Mouse (Mus musculus): ENCODE measurements around the gene Cx3cl1. TPM values are rescaled to one million over a fixed set of nuclear protein-coding genes. Genes with fewer than 3 reads are reported as not detected.

The Cx3cl1 gene
- polyA plus RNA-seq (2012; rRNA removed): 53.2 and 127 TPM in 2 replicates

- DNase-seq (ENCODE audit: low read depth, low spot score): no peak
- WGBS: 2% methylated on average over 38 of the region's 38 CpGs
Observed at GRCm38 (mm10) chr8:94771941-94772670, at the start of gene Cx3cl1. Cx3cl1 (plus strand) TSS chr8:94772009.

- no peak for DNase-seq (ENCODE audit: low read depth, low spot score)
- 79% methylated on average over 5 of the region's 5 CpGs for WGBS
Observed at GRCm38 (mm10) chr8:94725998-94726397, 45.8 kb upstream of the Cx3cl1 start.

GRCm38 (mm10) chr8:94729301-94729700 is 42.5 kb upstream of the Cx3cl1 start:
- no peak for DNase-seq (ENCODE audit: low read depth, low spot score)
- 60% methylated on average over 4 of the region's 4 CpGs for WGBS

- 34% methylated on average over 5 of the region's 5 CpGs for WGBS
Observed at GRCm38 (mm10) chr8:94733821-94734465, 37.9 kb upstream of the Cx3cl1 start.

DNA sequence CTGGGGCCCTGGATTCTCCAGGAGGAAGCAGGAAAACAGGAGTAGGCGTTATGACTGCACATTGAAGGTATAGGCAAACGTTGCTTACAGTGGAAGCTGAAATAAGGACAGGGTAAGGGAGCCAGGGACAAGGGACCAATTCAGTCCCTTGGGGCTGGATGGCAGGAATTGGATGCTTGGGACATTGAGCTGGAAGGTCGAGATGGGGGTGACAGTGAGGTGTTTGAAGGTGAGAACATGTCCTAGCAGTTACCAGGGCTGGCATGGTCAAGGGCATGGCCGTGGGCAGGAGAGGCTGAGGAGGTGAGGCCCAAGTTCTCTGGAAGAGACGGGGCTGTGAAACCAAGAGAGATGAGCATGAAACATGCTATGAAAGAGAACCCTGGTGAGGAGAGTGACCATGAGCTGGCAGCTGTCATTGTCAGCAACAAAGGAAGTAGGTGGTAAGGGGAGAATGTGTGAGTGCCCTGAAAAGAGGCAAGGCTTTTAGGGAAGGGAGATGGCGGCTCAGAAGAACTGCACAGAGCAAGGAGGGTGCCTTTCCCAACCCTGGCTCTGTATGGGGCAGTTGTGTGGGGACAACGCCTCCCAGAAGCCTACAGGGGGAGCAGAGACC is 37.0 kb upstream of the Cx3cl1 start:
- WGBS: 84% methylated on average over 7 of the region's 7 CpGs
- no peak for DNase-seq (ENCODE audit: low read depth, low spot score)

More at GRCm38 (mm10) chr8:94733821-94734465, 37.9 kb upstream of the Cx3cl1 start:
- peak; percentile 40 for DNase-seq (ENCODE audit: low read depth, low spot score)

DNA sequence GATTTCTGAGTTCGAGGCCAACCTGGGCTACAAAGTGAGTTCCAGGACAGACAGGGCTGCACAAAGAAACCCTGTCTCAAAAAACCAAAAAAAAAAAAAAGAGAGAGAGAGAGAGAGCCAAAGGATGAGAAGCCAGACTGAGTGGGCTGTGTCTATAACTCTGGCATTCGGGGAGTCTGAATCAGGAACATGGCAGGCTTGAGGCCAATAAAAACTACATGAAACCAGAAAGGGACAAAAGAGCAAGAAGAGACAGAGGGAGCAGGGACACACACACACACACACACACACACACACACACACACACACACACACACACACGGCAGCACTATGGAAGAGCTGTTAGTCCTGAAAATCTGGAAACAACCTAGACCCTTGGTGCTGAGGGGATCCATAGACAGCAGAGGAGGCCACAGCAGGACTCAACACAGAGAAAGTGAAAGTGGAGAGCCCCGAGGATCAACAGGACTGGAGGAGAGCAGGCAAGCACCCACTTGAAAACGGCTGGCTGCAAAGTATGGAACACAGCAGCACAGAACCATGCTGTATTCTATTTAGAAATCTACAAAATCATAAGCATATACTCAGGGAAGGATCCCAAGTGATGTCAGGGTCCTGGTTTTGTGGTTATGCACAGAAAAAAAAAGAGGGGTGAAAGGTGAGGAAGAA is 36.2 kb upstream of the Cx3cl1 start:
- WGBS: 25% methylated on average over 5 of the region's 5 CpGs
- no peak for DNase-seq (ENCODE audit: low read depth, low spot score)

GRCm38 (mm10) chr8:94739829-94740228 is 32.0 kb upstream of the Cx3cl1 start:
- DNase-seq (ENCODE audit: low read depth, low spot score): no peak
- 69% methylated on average over 6 of the region's 6 CpGs for WGBS

GRCm38 (mm10) chr8:94740591-94740990 is 31.2 kb upstream of the Cx3cl1 start:
- 83% methylated on average over 3 of the region's 3 CpGs for WGBS
- DNase-seq (ENCODE audit: low read depth, low spot score): no peak

DNA sequence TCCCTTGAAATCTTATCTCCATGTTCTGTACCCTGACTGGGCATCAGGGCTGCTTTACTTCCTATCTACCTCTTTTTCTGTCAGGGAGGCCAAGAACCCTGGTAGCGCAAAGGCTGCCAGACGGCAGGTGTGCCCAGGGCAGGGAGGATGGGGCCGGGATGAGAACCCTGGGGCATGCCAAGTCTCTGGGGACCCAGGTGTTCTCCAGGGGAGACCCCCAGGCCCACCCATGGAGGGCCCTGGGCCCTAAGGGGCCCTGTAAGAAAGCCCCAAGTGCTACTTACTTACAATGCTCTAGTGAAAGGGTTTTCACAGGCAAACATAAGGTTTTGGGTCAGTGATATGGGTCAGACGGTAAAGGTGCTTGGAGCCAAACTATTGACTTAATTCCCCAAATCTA is 30.1 kb upstream of the Cx3cl1 start:
- 91% methylated on average over 4 of the region's 4 CpGs for WGBS
- no peak for DNase-seq (ENCODE audit: low read depth, low spot score)

DNA sequence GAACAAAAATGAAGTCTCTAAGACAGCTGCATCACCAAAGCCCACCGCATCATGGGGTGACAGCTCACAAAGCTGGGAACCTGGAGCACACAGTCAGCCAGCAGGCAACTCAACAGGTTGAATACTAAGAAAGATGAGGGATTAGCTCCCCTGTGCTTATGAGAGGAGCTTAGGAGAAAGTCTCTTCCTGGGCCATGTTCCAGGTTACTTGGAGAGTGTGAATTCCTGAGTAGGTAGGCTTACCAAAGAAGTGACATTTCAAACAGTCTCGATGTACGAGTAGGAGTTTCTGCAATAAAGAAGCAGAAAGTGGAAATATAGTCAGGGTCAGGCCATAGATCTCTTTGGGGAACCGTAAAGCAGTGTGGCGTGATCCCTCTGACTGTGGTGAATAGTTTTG is 27.3 kb upstream of the Cx3cl1 start:
- DNase-seq (ENCODE audit: low read depth, low spot score): no peak
- WGBS: 89% methylated on average over 5 of the region's 5 CpGs

DNA sequence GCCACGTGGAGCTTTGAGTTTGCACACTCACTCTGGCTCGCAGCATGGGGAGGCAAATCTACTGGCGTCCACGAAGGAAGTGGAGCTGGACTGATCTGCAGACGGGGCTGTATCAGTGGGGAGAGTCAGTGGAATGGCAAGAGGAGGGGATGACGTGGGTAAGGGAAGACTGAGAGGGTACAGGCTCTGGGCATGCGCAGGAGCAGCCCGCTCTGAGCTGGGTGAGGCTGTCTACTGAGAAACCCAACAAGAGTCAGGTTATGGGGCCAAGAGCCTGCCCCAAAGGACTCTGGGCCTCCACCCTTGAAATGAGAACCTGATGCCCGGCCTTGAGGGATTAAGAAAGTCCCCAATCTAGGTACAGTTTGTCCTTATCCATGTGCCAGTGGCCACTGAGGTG is 26.8 kb upstream of the Cx3cl1 start:
- WGBS: 86% methylated on average over 9 of the region's 9 CpGs
- no peak for DNase-seq (ENCODE audit: low read depth, low spot score)

GRCm38 (mm10) chr8:94745476-94746184 is 26.2 kb upstream of the Cx3cl1 start, which contains the start of gene Ccl22:
Ccl22 (plus strand) TSS chr8:94745590.
- 84% methylated on average over 7 of the region's 7 CpGs for WGBS
- DNase-seq (ENCODE audit: low read depth, low spot score): no peak

- 84% methylated on average over 8 of the region's 8 CpGs for WGBS
Observed at GRCm38 (mm10) chr8:94746832-94747231, 25.0 kb upstream of the Cx3cl1 start.

GRCm38 (mm10) chr8:94748363-94748762 is 23.4 kb upstream of the Cx3cl1 start:
- WGBS: 78% methylated on average over 4 of the region's 4 CpGs
- DNase-seq (ENCODE audit: low read depth, low spot score): no peak

More at GRCm38 (mm10) chr8:94746832-94747231, 25.0 kb upstream of the Cx3cl1 start:
- DNase-seq (ENCODE audit: low read depth, low spot score): no peak

- 86% methylated on average over 3 of the region's 3 CpGs for WGBS
- no peak for DNase-seq (ENCODE audit: low read depth, low spot score)
Observed at GRCm38 (mm10) chr8:94749942-94750341, 21.9 kb upstream of the Cx3cl1 start.

GRCm38 (mm10) chr8:94751023-94751849 is 20.6 kb upstream of the Cx3cl1 start:
- DNase-seq (ENCODE audit: low read depth, low spot score): no peak
- 87% methylated on average over 10 of the region's 10 CpGs for WGBS

DNA sequence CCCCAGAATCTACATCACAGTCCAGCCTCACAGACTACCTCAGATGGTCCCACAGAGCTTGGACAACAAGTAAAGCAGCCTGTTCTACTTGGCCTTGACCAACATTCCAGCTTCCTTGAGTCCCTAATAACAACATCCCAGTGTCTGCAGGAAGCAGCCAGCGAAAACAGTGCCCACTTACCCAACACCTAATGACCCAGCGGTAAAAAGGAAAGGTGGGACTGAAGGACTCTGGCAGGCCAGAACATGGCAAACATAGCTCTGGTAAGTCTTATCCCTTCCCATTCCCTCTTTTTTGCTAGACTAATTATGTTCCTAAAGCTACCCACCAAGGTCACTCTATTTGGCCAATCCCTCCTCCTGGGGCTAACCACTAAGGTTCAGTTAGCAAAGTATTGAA is 17.8 kb upstream of the Cx3cl1 start:
- WGBS: 96% methylated on average over 2 of the region's 2 CpGs
- DNase-seq (ENCODE audit: low read depth, low spot score): no peak

GRCm38 (mm10) chr8:94754486-94754885 is 17.3 kb upstream of the Cx3cl1 start:
- 39% methylated on average over 2 of the region's 2 CpGs for WGBS
- DNase-seq (ENCODE audit: low read depth, low spot score): no peak

GRCm38 (mm10) chr8:94767035-94767434 is 4.8 kb upstream of the Cx3cl1 start:
- WGBS: 12% methylated on average over 9 of the region's 9 CpGs
- no peak for DNase-seq (ENCODE audit: low read depth, low spot score)
